Mouse (Mus musculus): Measurements from ENCODE around the gene Gm45062. TPM values are rescaled to one million over a fixed set of nuclear protein-coding genes. Genes with fewer than 3 reads are reported as not detected.
A peak's percentile ranks its signal among the peaks of the same experiment; 100 is the strongest.

Gm45062 gene
- total and polyA plus RNA-seq, 2 experiments from 2014 or later: 2.5 to 8.1 TPM

DNA sequence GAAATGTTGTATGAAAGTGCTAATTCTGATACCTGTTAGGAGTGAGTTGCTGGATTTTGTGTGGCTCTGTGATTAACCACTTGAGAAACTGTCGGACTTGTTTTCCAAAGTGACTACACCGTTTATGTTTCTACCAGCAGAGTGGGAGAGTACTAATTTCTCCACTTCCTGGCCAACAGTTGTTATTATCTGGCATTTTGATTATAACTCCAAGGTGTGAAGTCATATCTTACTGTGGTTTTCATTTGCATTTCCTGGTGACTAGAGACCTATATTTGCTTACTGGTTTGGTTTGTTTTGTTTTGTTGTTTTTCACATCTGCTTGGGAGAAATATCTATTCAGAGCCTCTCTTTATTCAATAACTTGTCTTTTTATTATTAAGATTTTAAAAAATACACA, 149.1 kb downstream of the Gm45062 start:
- no peak for TF ChIP-seq CTCF (IDR thresholded peaks at IDR 0.05)
- DNase-seq (ENCODE audit: low spot score) (no peak), ATAC-seq (ENCODE audit: low FRiP score) (no peak)
- Histone ChIP-seq H3K4me2 (ENCODE audit: low read depth, low read length, poor library complexity, severe bottlenecking) (no peak overlapping the region), H3K9ac (replicated peaks; ENCODE audit: low read length, poor library complexity, severe bottlenecking) (no peak overlapping the region), H3K27ac (ENCODE audit: low read depth, low read length) (no peak overlapping the region), H3K4me1 (ENCODE audit: insufficient read depth, low read length) (no peaks in the 10 kb centered on the region), H3K36me3 (ENCODE audit: insufficient read depth, low read length) (no peaks in the 10 kb centered on the region), H3K9me3 (ENCODE audit: low read length) (no peaks in the 10 kb centered on the region), H3K4me3 (ENCODE audit: low read depth, low read length) (no peak overlapping the region), H3K27me3 (ENCODE audit: insufficient read depth, low read length) (no peaks in the 10 kb centered on the region)
- WGBS: 96% methylated on average over 2 of the region's 2 CpGs

DNA sequence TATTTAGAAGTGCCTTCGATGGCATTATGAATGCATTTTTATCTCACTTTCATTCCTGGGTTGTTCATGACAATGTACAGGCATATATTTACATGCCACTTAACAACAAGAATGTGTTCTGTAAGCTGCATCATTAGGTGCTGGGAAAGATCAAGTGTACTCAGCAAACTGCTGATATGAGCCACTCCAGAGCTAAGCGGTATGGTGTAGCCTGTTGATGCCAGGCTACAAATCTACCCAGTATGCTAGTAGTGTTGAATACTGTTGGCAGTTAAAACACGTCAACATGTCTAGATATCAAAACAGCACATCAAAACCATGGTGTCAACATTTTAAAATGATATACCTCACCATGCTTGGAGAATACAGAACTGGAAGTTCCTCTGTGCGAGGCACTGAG, 150.6 kb downstream of the Gm45062 start:
- no peak overlapping the region for H3K9ac ChIP-seq (replicated peaks; ENCODE audit: low read length, poor library complexity, severe bottlenecking)
- ATAC-seq (ENCODE audit: low FRiP score) (no peak), DNase-seq (ENCODE audit: low spot score) (no peak)
- H3K27me3 ChIP-seq (ENCODE audit: insufficient read depth, low read length): no peaks in the 10 kb centered on the region
- no peak overlapping the region for H3K4me3 ChIP-seq (ENCODE audit: low read depth, low read length)
- no peak for TF ChIP-seq CTCF (IDR thresholded peaks at IDR 0.05)
- no peak overlapping the region for H3K27ac ChIP-seq (ENCODE audit: low read depth, low read length)
- WGBS: 79% methylated on average over 4 of the region's 4 CpGs
- no peak overlapping the region for H3K4me2 ChIP-seq (ENCODE audit: low read depth, low read length, poor library complexity, severe bottlenecking)
- no peaks in the 10 kb centered on the region for H3K36me3 ChIP-seq (ENCODE audit: insufficient read depth, low read length)
- no peaks in the 10 kb centered on the region for H3K9me3 ChIP-seq (ENCODE audit: low read length)
- no peaks in the 10 kb centered on the region for H3K4me1 ChIP-seq (ENCODE audit: insufficient read depth, low read length)

DNA sequence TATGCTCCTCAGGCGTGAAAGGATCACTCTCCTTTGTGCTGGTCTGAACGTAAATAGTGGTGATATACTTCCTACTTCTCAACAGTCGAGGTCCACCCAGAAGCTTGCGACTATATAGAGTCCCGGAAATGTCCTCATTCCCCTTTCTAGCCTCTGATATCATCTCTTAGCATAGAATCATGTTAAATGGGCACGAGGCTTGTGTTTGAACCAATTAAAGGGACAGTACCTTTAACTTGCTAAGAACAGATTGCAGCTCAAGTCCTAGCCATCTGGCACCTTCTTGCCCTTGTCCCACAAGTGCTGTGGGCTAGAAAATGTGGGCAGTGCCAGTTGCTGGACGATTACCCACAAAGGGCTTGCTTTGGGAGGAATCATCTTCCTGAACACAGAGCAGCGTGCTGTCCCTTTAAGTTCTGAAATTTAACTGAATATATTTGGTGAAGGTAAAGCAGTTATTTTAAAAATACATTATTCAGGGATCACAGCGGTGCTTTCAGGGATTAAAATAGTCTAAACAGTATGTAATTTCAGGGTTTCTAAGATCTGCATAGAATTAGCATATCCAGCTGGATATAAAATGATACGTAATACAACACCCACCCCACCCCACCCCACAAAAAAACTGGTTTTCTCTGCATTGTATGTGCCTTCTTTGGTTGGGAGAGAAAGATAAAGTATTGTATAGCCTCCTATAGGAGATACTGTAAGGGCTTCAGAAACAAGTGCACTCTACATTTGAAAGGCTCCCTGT, 153.8 kb downstream of the Gm45062 start:
- H3K27ac ChIP-seq (ENCODE audit: low read depth, low read length): 0 out of 2 replicates have a peak overlapping the region, but pooled peaks have one; percentile 4
- no peaks in the 10 kb centered on the region for H3K4me1 ChIP-seq (ENCODE audit: insufficient read depth, low read length)
- peak overlapping the region; percentile 20 for H3K4me2 ChIP-seq (ENCODE audit: low read depth, low read length, poor library complexity, severe bottlenecking)
- no peaks in the 10 kb centered on the region for H3K9me3 ChIP-seq (ENCODE audit: low read length)
- peak; percentile 77 for DNase-seq (ENCODE audit: low spot score)
- no peak overlapping the region for H3K4me3 ChIP-seq (ENCODE audit: low read depth, low read length)
- 43% methylated on average over 10 of the region's 10 CpGs for WGBS
- H3K36me3 ChIP-seq (ENCODE audit: insufficient read depth, low read length): no peaks in the 10 kb centered on the region
- H3K27me3 ChIP-seq (ENCODE audit: insufficient read depth, low read length): no peaks in the 10 kb centered on the region
- peak; percentile 36 for ATAC-seq (ENCODE audit: low FRiP score)
- H3K9ac ChIP-seq (replicated peaks; ENCODE audit: low read length, poor library complexity, severe bottlenecking): no peak overlapping the region
- TF ChIP-seq CTCF (IDR thresholded peaks at IDR 0.05): no peak

DNA sequence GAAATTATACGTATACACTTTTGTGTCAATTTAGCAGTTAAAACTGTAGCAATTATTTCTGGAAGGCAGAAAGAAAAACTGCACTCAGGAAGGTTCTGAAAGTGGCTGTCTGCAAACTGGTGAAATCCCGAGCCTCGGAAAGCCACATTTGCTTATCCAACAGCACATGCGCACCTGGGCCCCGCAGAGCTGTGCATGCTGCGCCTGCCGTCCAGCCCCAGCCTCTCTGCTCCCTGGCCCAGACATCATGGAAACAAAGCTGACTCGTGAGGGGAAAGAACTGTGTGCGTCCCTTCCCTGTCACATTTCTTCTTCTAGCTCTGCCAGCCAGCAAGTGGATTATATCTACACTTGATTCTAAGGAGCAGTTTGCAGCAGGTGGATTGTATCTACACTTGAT, 154.8 kb downstream of the Gm45062 start:
- Histone ChIP-seq H3K9me3 (ENCODE audit: low read length) (no peaks in the 10 kb centered on the region), H3K4me1 (ENCODE audit: insufficient read depth, low read length) (no peaks in the 10 kb centered on the region), H3K4me3 (ENCODE audit: low read depth, low read length) (peak overlapping the region; percentile 19), H3K9ac (replicated peaks; ENCODE audit: low read length, poor library complexity, severe bottlenecking) (no peak overlapping the region), H3K27ac (ENCODE audit: low read depth, low read length) (peak overlapping the region; percentile 4), H3K4me2 (ENCODE audit: low read depth, low read length, poor library complexity, severe bottlenecking) (peak overlapping the region; percentile 23), H3K36me3 (ENCODE audit: insufficient read depth, low read length) (no peaks in the 10 kb centered on the region), H3K27me3 (ENCODE audit: insufficient read depth, low read length) (no peaks in the 10 kb centered on the region)
- peak; percentile 46 for DNase-seq (ENCODE audit: low spot score)
- WGBS: 48% methylated on average over 9 of the region's 9 CpGs
- peak; percentile 68; the same call in 1 of the 2 replicates for ATAC-seq (ENCODE audit: low FRiP score)
- no peak for TF ChIP-seq CTCF (IDR thresholded peaks at IDR 0.05)

DNA sequence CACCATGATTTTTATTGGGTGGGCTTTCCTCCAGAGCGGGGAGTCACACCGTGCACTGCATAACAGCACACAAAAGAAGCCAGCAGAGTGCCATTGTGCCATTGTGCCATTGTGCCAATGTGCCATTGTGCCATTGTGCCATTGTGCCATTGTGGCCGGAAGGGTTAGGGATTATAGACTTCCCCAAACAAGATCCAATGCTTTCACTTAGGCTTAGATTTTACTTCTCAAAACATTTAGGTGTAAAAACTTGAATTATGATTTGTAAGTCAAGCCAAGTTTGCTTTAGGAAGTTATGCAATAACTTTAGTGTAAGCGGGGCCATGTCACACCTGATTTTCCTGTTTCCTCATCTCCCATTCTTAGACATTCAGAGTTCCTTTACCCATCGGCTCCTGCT, 156.6 kb downstream of the Gm45062 start:
- no peaks in the 10 kb centered on the region for H3K9me3 ChIP-seq (ENCODE audit: low read length)
- ATAC-seq (ENCODE audit: low FRiP score): no peak
- no peak overlapping the region for H3K4me3 ChIP-seq (ENCODE audit: low read depth, low read length)
- no peak for TF ChIP-seq CTCF (IDR thresholded peaks at IDR 0.05)
- no peaks in the 10 kb centered on the region for H3K4me1 ChIP-seq (ENCODE audit: insufficient read depth, low read length)
- no peaks in the 10 kb centered on the region for H3K36me3 ChIP-seq (ENCODE audit: insufficient read depth, low read length)
- 67% methylated on average over 5 of the region's 5 CpGs for WGBS
- no peaks in the 10 kb centered on the region for H3K27me3 ChIP-seq (ENCODE audit: insufficient read depth, low read length)
- H3K4me2 ChIP-seq (ENCODE audit: low read depth, low read length, poor library complexity, severe bottlenecking): no peak overlapping the region
- H3K9ac ChIP-seq (replicated peaks; ENCODE audit: low read length, poor library complexity, severe bottlenecking): no peak overlapping the region
- no peak for DNase-seq (ENCODE audit: low spot score)
- no peak overlapping the region for H3K27ac ChIP-seq (ENCODE audit: low read depth, low read length)

DNA sequence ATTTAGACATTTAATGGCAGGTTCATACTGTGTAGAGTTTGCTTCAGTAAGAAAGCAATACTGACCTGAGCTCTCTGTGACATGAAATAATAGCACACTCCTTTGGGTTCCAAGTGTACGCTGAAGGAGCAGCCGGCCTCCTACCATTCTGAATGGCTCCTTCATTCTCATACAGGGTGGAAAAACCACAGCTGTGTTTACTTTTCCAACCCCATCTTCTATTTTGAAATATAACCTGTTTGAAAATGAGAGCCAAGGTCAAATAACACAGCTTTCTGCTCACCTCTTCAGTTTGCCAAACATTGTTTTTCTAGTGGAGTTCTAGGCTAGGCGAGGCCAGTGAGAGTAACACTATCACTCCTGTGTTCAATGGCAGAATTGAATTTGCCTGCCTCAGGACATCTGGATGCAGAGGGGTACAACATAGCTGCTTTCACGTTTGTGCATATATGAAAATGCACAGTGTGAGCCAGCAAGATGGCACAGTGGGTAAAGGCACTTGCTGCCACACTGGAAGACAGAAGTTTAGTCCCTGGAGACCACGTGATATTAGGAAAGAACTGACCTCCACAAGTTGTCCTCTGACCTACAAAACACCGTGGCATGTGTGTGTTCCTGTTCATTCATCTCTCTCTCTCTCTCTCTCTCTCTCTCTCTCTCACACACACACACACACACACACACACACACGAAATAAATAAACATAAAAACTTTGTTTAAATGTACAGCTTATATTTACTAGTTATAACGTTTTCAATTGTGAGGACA, 157.7 kb downstream of the Gm45062 start:
- DNase-seq (ENCODE audit: low spot score) (no peak), ATAC-seq (ENCODE audit: low FRiP score) (no peak)
- H3K4me3 ChIP-seq (ENCODE audit: low read depth, low read length): no peak overlapping the region
- no peaks in the 10 kb centered on the region for H3K9me3 ChIP-seq (ENCODE audit: low read length)
- TF ChIP-seq CTCF (IDR thresholded peaks at IDR 0.05): no peak
- no peaks in the 10 kb centered on the region for H3K4me1 ChIP-seq (ENCODE audit: insufficient read depth, low read length)
- no peaks in the 10 kb centered on the region for H3K36me3 ChIP-seq (ENCODE audit: insufficient read depth, low read length)
- 86% methylated on average over 8 of the region's 8 CpGs for WGBS
- no peak overlapping the region for H3K4me2 ChIP-seq (ENCODE audit: low read depth, low read length, poor library complexity, severe bottlenecking)
- no peaks in the 10 kb centered on the region for H3K27me3 ChIP-seq (ENCODE audit: insufficient read depth, low read length)
- H3K9ac ChIP-seq (replicated peaks; ENCODE audit: low read length, poor library complexity, severe bottlenecking): no peak overlapping the region
- H3K27ac ChIP-seq (ENCODE audit: low read depth, low read length): no peak overlapping the region

Data from midbrain, postnatal 0 days (tissue).